Mouse (Mus musculus): ENCODE results near the gene Ntf5. TPM values are rescaled to one million over a fixed set of nuclear protein-coding genes. Genes with fewer than 3 reads are reported as not detected.

The Ntf5 gene
- polyA plus RNA-seq, 1 experiment from 2014 or later, result 2.0 TPM

DNA sequence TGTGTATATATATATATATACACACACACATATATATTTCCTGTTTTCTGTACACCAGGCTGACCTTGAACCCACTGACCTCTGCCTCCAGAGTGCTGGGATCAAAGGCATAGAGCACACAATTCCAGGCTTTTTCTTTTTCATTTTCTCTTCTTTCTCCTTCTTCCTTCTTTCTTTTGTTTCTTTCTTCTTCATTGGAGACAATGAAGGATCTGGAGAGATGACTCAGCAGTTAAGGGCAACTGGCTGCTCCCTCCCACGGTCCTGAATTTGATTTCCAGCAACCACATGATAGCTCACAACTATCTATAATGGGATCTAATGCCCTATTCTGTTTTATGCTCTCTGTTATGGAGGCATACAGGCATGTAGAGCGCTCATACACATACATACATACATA, 16.7 kb upstream of the Ntf5 start:
- TF ChIP-seq CTCF (IDR thresholded peaks at IDR 0.05; ENCODE audit: low read depth), result no peak
- H3K27me3 ChIP-seq (replicated peaks; ENCODE audit: control insufficient read depth, insufficient read depth, low read length), result no peaks in the 10 kb centered on the region
- H3K9ac ChIP-seq (ENCODE audit: low read depth, low read length), result no peak overlapping the region
- H3K27ac ChIP-seq (ENCODE audit: low read depth, low read length), result no peak overlapping the region
- H3K4me1 ChIP-seq (replicated peaks; ENCODE audit: control insufficient read depth, insufficient read depth, low read length), result peaks cover 9% of the 10 kb centered on the region; the same call in 1 of the 2 replicates
- no peak for ATAC-seq
- 72% methylated on average over 2 of the region's 2 CpGs for WGBS
- H3K36me3 ChIP-seq (ENCODE audit: control insufficient read depth, insufficient read depth), result peaks cover 12% of the 10 kb centered on the region
- H3K9me3 ChIP-seq (ENCODE audit: control insufficient read depth), result no peaks in the 10 kb centered on the region
- no peak overlapping the region for H3K4me3 ChIP-seq (ENCODE audit: low read depth, low read length)
- no peak overlapping the region for H3K4me2 ChIP-seq (replicated peaks; ENCODE audit: low read depth)

DNA sequence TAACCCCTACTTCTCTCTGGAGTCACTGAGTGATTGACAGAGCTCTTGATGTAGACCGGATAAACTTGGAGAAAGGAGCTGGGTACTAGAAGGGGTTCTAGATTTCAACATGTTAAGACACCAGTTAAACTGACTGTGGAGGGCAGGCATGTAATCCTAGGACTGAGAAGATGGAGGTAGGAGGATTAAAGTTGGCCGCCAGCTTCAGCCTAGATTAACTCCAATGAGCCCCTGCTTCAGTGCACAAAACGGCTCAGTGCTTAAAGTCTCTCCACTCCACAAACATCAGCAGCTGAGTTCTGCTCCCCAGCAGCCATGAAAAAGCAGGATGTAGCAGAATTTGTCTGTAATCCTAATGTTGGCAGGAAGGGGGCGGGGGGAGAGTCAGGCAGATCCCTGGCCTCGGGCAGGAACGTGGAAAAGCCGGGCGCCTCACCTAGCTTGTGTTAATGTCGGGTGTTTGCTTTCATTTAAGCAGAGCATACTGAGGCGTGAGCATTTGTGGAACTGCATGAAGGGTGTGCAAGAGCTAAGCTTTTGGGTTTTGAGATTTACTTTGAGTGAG, 11.9 kb upstream of the Ntf5 start:
- H3K4me3 ChIP-seq (ENCODE audit: low read depth, low read length), result no peak overlapping the region
- TF ChIP-seq CTCF (IDR thresholded peaks at IDR 0.05; ENCODE audit: low read depth), result no peak
- no peak overlapping the region for H3K9ac ChIP-seq (ENCODE audit: low read depth, low read length)
- ATAC-seq, result no peak
- H3K4me2 ChIP-seq (replicated peaks; ENCODE audit: low read depth), result no peak overlapping the region
- H3K27me3 ChIP-seq (replicated peaks; ENCODE audit: control insufficient read depth, insufficient read depth, low read length), result peaks cover 15% of the 10 kb centered on the region
- WGBS, result 70% methylated on average over 10 of the region's 10 CpGs
- H3K36me3 ChIP-seq (ENCODE audit: control insufficient read depth, insufficient read depth), result no peaks in the 10 kb centered on the region
- no peaks in the 10 kb centered on the region for H3K9me3 ChIP-seq (ENCODE audit: control insufficient read depth)
- no peaks in the 10 kb centered on the region for H3K4me1 ChIP-seq (replicated peaks; ENCODE audit: control insufficient read depth, insufficient read depth, low read length)
- H3K27ac ChIP-seq (ENCODE audit: low read depth, low read length), result no peak overlapping the region

- Histone ChIP-seq H3K9ac (ENCODE audit: low read depth, low read length) (no peak overlapping the region), H3K4me3 (ENCODE audit: low read depth, low read length) (no peak overlapping the region), H3K27me3 (replicated peaks; ENCODE audit: control insufficient read depth, insufficient read depth, low read length) (peaks cover 36% of the 10 kb centered on the region), H3K27ac (ENCODE audit: low read depth, low read length) (no peak overlapping the region), H3K36me3 (ENCODE audit: control insufficient read depth, insufficient read depth) (no peaks in the 10 kb centered on the region), H3K9me3 (ENCODE audit: control insufficient read depth) (no peaks in the 10 kb centered on the region), H3K4me1 (replicated peaks; ENCODE audit: control insufficient read depth, insufficient read depth, low read length) (no peaks in the 10 kb centered on the region), H3K4me2 (replicated peaks; ENCODE audit: low read depth) (no peak overlapping the region)
- TF ChIP-seq CTCF (IDR thresholded peaks at IDR 0.05; ENCODE audit: low read depth), result peak; percentile 79
- peak; percentile 58 for ATAC-seq
- WGBS, result 47% methylated on average over 6 of the region's 6 CpGs
Observed at GRCm38 (mm10) chr7:45403532-45404261, 9.8 kb upstream of the Ntf5 start.

GRCm38 (mm10) chr7:45405091-45406075, 8.1 kb upstream of the Ntf5 start, which contains the start of gene Kcna7:
Gene Kcna7 (plus strand): TSS chr7:45405653.
- peak within 1 kb of the TSS; percentile 26; the same call in 1 of the 2 replicates for H3K9ac ChIP-seq (ENCODE audit: low read depth, low read length)
- H3K9me3 ChIP-seq (ENCODE audit: control insufficient read depth), result no peaks in the 10 kb centered on the region

GRCm38 (mm10) chr7:45406157-45407156, 7.0 kb upstream of the Ntf5 start:
- no peak for ATAC-seq
- Histone ChIP-seq H3K4me3 (ENCODE audit: low read depth, low read length) (peak overlapping the region; percentile 41), H3K27me3 (replicated peaks; ENCODE audit: control insufficient read depth, insufficient read depth, low read length) (peaks cover 57% of the 10 kb centered on the region), H3K9ac (ENCODE audit: low read depth, low read length) (peak overlapping the region; percentile 26; the same call in 1 of the 2 replicates), H3K27ac (ENCODE audit: low read depth, low read length) (no peak overlapping the region), H3K36me3 (ENCODE audit: control insufficient read depth, insufficient read depth) (no peaks in the 10 kb centered on the region), H3K4me1 (replicated peaks; ENCODE audit: control insufficient read depth, insufficient read depth, low read length) (no peaks in the 10 kb centered on the region), H3K4me2 (replicated peaks; ENCODE audit: low read depth) (peak overlapping the region; percentile 73), H3K9me3 (ENCODE audit: control insufficient read depth) (no peaks in the 10 kb centered on the region)
- 1% methylated on average over 112 of the region's 114 CpGs for WGBS
- peak; percentile 39; the same call in 1 of the 2 replicates for TF ChIP-seq CTCF (IDR thresholded peaks at IDR 0.05; ENCODE audit: low read depth)

More at GRCm38 (mm10) chr7:45405091-45406075, 8.1 kb upstream of the Ntf5 start, which contains the start of gene Kcna7:
- WGBS, result 11% methylated on average over 28 of the region's 28 CpGs
- peak within 1 kb of the TSS; percentile 41 for H3K4me3 ChIP-seq (ENCODE audit: low read depth, low read length)
- no peak for ATAC-seq
- peak within 1 kb of the TSS; percentile 73 for H3K4me2 ChIP-seq (replicated peaks; ENCODE audit: low read depth)
- peaks cover 51% of the 10 kb centered on the region for H3K27me3 ChIP-seq (replicated peaks; ENCODE audit: control insufficient read depth, insufficient read depth, low read length)
- H3K4me1 ChIP-seq (replicated peaks; ENCODE audit: control insufficient read depth, insufficient read depth, low read length), result no peaks in the 10 kb centered on the region
- TF ChIP-seq CTCF (IDR thresholded peaks at IDR 0.05; ENCODE audit: low read depth), result peak; percentile 89
- no peaks in the 10 kb centered on the region for H3K36me3 ChIP-seq (ENCODE audit: control insufficient read depth, insufficient read depth)
- no peak within 1 kb of the TSS for H3K27ac ChIP-seq (ENCODE audit: low read depth, low read length)
